Mouse (Mus musculus) stomach, embryonic 15.5 days (tissue): ENCODE measurements at regions not wholly inside any gene's neighbourhood (a gene's known extent, or its start where the extent isn't known, plus 50 kb on each side); places are given as distances from the start of the nearest gene placed in this dataset.

ENCODE experiments used
- ATAC-seq: fragments of 200-750 bp; cut with Nextera tagmentation; 2 replicates; pipeline ENCODE4 v1.8.0; 2017; ENCODE audit warnings: low read depth, moderate number of reproducible peaks, moderate TSS enrichment; ENCODE audit not compliant: insufficient read depth, low FRiP score
- H3K27ac ChIP-seq: fragments of 300-500 bp; sonication (generic); 2 replicates; pipeline ENCODE4 v1.5.1; 2015; ENCODE audit warnings: mild to moderate bottlenecking, inconsistent platforms
- H3K27me3 ChIP-seq: fragments of 300-500 bp; sonication (generic); replicated peaks from 2 replicates; pipeline ENCODE4 v1.6.1; 2015; ENCODE audit warnings: inconsistent platforms
- H3K36me3 ChIP-seq: fragments of 300-500 bp; sonication (generic); 2 replicates; pipeline ENCODE4 v1.6.1; 2015; ENCODE audit warnings: inconsistent platforms
- H3K4me1 ChIP-seq: fragments of 300-500 bp; sonication (generic); 2 replicates; pipeline ENCODE4 v1.6.1; 2015; ENCODE audit warnings: inconsistent platforms
- H3K4me2 ChIP-seq: fragments of 300-500 bp; sonication (generic); 2 replicates; pipeline ENCODE4 v1.6.1; 2015; ENCODE audit warnings: mild to moderate bottlenecking, inconsistent platforms
- H3K4me3 ChIP-seq: fragments of 300-500 bp; sonication (generic); replicated peaks from 2 replicates; pipeline ENCODE4 v1.5.1; 2015; ENCODE audit warnings: inconsistent platforms
- H3K9ac ChIP-seq: fragments of 300-500 bp; sonication (generic); 2 replicates; pipeline ENCODE4 v1.6.1; 2015; ENCODE audit warnings: inconsistent platforms
- H3K9me3 ChIP-seq: fragments of 300-500 bp; sonication (generic); 2 replicates; pipeline ENCODE4 v1.6.1; 2016; ENCODE audit warnings: inconsistent platforms
- WGBS: fragments of 180-500 bp; shearing (Covaris S2); methylation state at CpG from one replicate; pipeline ENCODE4 v1.1.7; 2015; 5-methylcytosine and 5-hydroxymethylcytosine counted together

DNA sequence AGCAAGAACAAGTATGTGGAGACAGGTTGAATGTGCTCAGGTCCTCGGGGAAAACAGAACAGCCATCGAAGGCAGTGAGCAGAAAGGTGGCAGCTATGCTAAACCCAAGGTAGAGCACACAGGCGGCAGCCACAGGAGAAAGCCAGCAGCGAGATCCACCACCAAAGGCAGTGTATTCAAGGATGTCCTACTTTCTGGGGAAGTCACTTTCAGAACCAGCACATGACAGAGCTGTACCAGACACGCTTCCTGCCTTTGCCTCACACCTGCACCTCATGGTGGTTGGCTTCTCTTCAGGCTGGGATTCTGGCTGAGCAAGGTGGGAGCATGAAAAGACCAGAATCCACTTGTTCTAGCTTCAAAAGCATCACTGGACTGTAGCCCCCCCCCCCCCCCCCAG lies 168.0 kb downstream of the Cdh26 start:
- 93% methylated on average over 5 of the region's 5 CpGs for WGBS
- Histone ChIP-seq H3K27ac (no peak overlapping the region), H3K27me3 (no peaks in the 10 kb centered on the region), H3K9ac (no peak overlapping the region), H3K9me3 (no peaks in the 10 kb centered on the region), H3K36me3 (no peaks in the 10 kb centered on the region), H3K4me3 (no peak overlapping the region), H3K4me2 (no peak overlapping the region), H3K4me1 (peaks cover 7% of the 10 kb centered on the region; the same call in 1 of the 2 replicates)
- ATAC-seq, result no peak

GRCm38 (mm10) chr2:178598836-178599235 lies 168.5 kb downstream of the Cdh26 start:
- Histone ChIP-seq H3K9ac (no peak overlapping the region), H3K9me3 (no peaks in the 10 kb centered on the region), H3K27ac (no peak overlapping the region), H3K36me3 (no peaks in the 10 kb centered on the region), H3K4me2 (no peak overlapping the region), H3K27me3 (no peaks in the 10 kb centered on the region), H3K4me3 (no peak overlapping the region), H3K4me1 (peaks cover 7% of the 10 kb centered on the region; the same call in 1 of the 2 replicates)
- 96% methylated on average over 3 of the region's 3 CpGs for WGBS
- ATAC-seq, result no peak

- WGBS, result 71% methylated on average over 2 of the region's 2 CpGs
- Histone ChIP-seq H3K9ac (no peak overlapping the region), H3K36me3 (no peaks in the 10 kb centered on the region), H3K27ac (no peak overlapping the region), H3K9me3 (no peaks in the 10 kb centered on the region), H3K27me3 (no peaks in the 10 kb centered on the region), H3K4me3 (no peak overlapping the region), H3K4me2 (no peak overlapping the region), H3K4me1 (peaks cover 9% of the 10 kb centered on the region)
- no peak for ATAC-seq
Measured at GRCm38 (mm10) chr2:178603443-178603842, 173.1 kb downstream of the Cdh26 start.

DNA sequence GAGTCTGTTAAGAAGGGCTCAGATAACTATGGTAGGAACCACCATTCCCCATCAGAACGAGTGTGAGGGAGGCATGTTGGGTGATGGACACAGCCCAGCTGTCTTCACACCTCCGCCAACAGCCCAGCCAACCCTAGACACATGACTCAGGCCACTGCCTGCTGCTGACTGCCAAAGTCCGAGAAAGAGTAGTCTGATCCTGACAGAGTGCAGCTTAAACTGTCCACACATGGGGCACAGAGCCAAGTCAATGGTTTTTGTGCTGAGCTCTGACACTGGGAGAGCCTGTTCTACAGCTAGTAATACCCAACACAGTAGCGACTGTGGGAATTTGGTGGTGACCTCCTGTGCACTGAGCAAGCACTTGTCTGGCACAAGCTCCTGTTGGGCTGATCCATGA lies 176.4 kb downstream of the Cdh26 start:
- no peaks in the 10 kb centered on the region; the same call in 1 of the 2 replicates for H3K27me3 ChIP-seq
- peak; percentile 84 for ATAC-seq
- WGBS, result 26% methylated on average over 4 of the region's 4 CpGs

DNA sequence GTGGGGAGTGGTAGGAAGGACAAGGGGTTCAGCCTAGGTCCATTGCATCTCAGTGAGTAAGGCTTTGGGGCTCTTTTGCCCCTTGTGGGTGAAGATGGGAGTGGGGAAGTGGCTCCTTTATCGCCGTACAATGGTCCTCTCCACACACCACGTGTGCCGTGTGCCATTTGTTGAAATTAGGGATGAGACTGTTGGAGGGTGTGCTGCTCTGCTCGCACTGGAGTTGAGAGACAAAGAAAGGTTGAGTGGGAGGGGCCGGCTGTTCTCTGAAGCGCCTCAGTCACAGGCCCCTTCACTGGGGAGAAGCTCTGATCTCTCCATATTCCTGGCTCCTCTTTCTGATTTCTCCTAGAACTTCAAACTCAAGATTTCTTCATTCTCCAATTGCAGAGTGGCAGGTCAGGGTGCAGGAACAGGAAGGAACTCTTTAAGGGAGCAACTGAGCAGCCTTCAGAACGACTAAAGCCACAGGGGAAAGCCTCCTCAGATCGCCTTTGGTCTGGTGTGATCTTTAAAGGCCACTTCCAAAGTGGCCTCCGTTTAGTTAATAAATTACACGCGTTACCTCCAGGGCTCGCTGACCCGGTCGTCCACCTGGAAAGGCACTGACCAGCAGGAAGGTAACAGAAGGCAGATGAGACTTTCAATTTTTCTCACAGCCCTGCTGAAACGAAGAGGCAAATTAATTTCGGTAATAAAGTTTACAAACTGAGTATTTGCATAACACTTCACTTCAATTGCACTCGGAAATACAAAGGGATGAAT lies 180.1 kb downstream of the Cdh26 start:
- no peaks in the 10 kb centered on the region for H3K9me3 ChIP-seq
- H3K27me3 ChIP-seq, result no peaks in the 10 kb centered on the region; the same call in 1 of the 2 replicates
- peaks cover 9% of the 10 kb centered on the region for H3K4me1 ChIP-seq
- no peak overlapping the region for H3K9ac ChIP-seq
- no peak overlapping the region for H3K4me2 ChIP-seq
- no peak overlapping the region for H3K4me3 ChIP-seq
- no peak overlapping the region for H3K27ac ChIP-seq
- no peak for ATAC-seq
- WGBS, result 50% methylated on average over 18 of the region's 18 CpGs
- H3K36me3 ChIP-seq, result no peaks in the 10 kb centered on the region

More for the DNA sequence above, 176.4 kb downstream of the Cdh26 start:
- no peak overlapping the region for H3K4me3 ChIP-seq
- H3K27ac ChIP-seq, result no peak overlapping the region
- no peaks in the 10 kb centered on the region for H3K9me3 ChIP-seq
- H3K36me3 ChIP-seq, result no peaks in the 10 kb centered on the region
- H3K4me1 ChIP-seq, result peaks cover 9% of the 10 kb centered on the region
- no peak overlapping the region for H3K9ac ChIP-seq
- no peak overlapping the region for H3K4me2 ChIP-seq

DNA sequence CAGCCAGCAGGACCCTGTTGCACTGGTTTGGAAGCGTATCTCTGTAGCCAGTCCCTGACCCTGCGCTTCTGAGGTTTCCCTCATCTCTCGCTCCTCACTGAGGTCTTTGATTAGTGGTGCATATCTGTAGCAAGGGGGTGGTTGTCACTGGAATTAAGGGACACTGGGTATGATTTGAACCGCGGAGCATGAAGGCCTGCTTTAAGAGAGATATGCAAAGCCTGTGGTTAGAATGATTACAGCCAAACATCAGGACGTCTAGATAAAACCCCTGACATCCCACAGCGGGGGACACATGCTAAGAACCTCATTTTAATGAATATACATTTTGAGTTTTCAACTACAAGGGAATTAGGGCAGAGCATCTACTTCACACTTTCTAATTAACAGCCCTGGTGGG lies 184.4 kb downstream of the Cdh26 start:
- Histone ChIP-seq H3K9ac (no peak overlapping the region), H3K27me3 (no peaks in the 10 kb centered on the region), H3K36me3 (no peaks in the 10 kb centered on the region), H3K4me2 (no peak overlapping the region), H3K4me1 (no peaks in the 10 kb centered on the region), H3K4me3 (no peak overlapping the region), H3K27ac (no peak overlapping the region), H3K9me3 (no peaks in the 10 kb centered on the region)
- ATAC-seq, result no peak
- WGBS, result 69% methylated on average over 7 of the region's 7 CpGs

- Histone ChIP-seq H3K27me3 (no peaks in the 10 kb centered on the region), H3K27ac (no peak overlapping the region), H3K4me3 (no peak overlapping the region), H3K9me3 (no peaks in the 10 kb centered on the region), H3K4me2 (no peak overlapping the region), H3K9ac (no peak overlapping the region), H3K36me3 (no peaks in the 10 kb centered on the region), H3K4me1 (peaks cover 3% of the 10 kb centered on the region; the same call in 1 of the 2 replicates)
- no peak for ATAC-seq
- WGBS, result 44% methylated on average over 3 of the region's 3 CpGs
Measured at GRCm38 (mm10) chr2:178622801-178623200, 192.5 kb downstream of the Cdh26 start.

- Histone ChIP-seq H3K9ac (no peak overlapping the region), H3K27ac (no peak overlapping the region), H3K4me3 (no peak overlapping the region), H3K4me1 (peaks cover 8% of the 10 kb centered on the region; the same call in 1 of the 2 replicates), H3K36me3 (no peaks in the 10 kb centered on the region), H3K4me2 (no peak overlapping the region), H3K9me3 (no peaks in the 10 kb centered on the region), H3K27me3 (no peaks in the 10 kb centered on the region)
- no peak for ATAC-seq
- WGBS, result 79% methylated on average over 3 of the region's 3 CpGs
Measured at GRCm38 (mm10) chr2:178624475-178624874, 194.1 kb downstream of the Cdh26 start.

DNA sequence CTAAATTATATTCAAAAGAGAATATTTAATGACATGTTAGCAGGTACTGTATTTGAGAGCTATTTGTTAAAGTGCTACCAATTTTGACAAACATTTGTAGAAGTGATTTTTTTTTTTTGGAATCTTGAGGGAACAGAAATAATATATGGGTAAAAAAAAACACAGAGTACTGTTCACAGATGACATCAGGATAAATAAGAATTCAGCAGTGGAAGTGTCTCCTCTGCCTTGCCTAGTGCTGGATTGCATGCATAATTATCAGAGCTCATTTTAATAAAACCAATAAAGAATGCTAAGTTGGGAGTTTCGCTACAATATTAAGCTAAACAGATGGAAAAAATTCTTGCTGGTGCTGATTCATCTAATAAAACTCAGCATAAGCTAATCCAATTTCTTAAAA lies 194.6 kb downstream of the Cdh26 start:
- Histone ChIP-seq H3K27ac (no peak overlapping the region), H3K9ac (no peak overlapping the region), H3K4me1 (peaks cover 8% of the 10 kb centered on the region; the same call in 1 of the 2 replicates), H3K4me2 (no peak overlapping the region), H3K4me3 (no peak overlapping the region), H3K9me3 (no peaks in the 10 kb centered on the region), H3K36me3 (no peaks in the 10 kb centered on the region), H3K27me3 (no peaks in the 10 kb centered on the region)
- no peak for ATAC-seq
- WGBS, result 96% methylated on average over 1 of the region's 1 CpGs

DNA sequence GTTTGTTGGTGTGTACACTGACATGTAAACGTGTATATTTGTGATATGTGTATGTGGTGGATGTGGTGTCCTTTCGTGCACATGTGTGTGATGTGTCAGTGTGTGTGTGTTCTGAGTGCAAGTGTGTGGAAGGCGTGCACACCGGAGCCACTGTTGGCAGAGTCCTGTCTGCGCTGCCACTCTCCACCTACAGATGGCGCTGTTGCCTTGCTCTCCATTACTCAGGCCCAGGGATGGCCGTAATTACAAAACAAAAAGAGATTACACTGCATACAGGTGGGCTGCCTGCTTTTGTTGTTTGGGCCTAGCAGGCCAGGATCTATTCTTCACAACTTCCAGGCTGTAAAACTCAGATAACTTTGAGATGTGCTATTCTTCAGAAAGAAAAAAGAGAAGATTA lies 199.4 kb downstream of the Cdh26 start:
- Histone ChIP-seq H3K9ac (no peak overlapping the region), H3K4me3 (no peak overlapping the region), H3K9me3 (no peaks in the 10 kb centered on the region), H3K36me3 (no peaks in the 10 kb centered on the region), H3K27me3 (no peaks in the 10 kb centered on the region), H3K27ac (no peak overlapping the region), H3K4me1 (peaks cover 28% of the 10 kb centered on the region), H3K4me2 (no peak overlapping the region)
- ATAC-seq, result no peak
- WGBS, result 24% methylated on average over 7 of the region's 7 CpGs

DNA sequence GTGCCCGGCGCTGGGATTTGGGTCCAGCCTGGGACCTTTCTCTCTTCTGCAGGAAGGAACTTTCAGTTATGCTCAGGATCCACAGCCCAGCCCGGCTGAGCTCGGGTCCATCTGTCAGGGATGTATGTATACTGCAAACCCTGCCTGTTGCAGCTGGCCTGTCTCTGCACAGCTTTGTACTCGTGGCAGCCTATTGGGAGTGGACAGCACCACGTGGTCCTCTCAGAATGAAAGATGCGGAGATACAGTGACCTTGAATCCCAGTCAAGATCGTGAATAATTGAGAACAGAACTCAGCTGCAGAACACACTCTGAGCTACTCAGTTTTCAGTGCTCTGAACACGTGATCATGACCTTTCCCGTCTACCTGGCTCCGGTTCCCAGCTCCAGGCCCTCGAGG lies 200.2 kb downstream of the Cdh26 start:
- ATAC-seq, result peak; percentile 69; the same call in 1 of the 2 replicates
- Histone ChIP-seq H3K9me3 (no peaks in the 10 kb centered on the region), H3K4me3 (no peak overlapping the region), H3K4me1 (peaks cover 34% of the 10 kb centered on the region), H3K27me3 (no peaks in the 10 kb centered on the region), H3K9ac (no peak overlapping the region), H3K36me3 (no peaks in the 10 kb centered on the region), H3K27ac (peak overlapping the region; percentile 62), H3K4me2 (no peak overlapping the region)
- WGBS, result 49% methylated on average over 12 of the region's 12 CpGs

DNA sequence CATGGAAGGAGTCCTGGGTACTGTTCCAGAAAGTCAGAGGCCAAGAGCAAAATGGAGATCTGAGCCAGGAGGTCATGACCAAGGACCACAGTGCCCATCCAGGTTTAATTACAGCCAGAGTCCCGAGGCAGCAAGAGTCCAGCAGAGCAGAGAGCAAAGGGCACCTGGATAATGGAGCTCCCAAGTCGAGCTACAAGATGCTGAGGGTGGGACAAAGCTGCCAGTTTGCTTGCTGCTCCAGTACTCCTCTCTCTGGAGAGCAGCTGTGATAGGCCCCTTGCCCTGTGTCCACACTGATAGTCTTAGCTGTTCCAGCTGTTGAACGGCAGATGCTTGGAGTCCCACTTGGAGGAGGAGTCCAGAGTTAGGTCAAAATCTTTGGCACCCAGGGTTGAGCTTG lies 201.0 kb downstream of the Cdh26 start:
- Histone ChIP-seq H3K27ac (peak overlapping the region; percentile 62), H3K36me3 (no peaks in the 10 kb centered on the region), H3K27me3 (no peaks in the 10 kb centered on the region), H3K4me3 (no peak overlapping the region), H3K4me1 (peaks cover 34% of the 10 kb centered on the region), H3K4me2 (no peak overlapping the region), H3K9me3 (no peaks in the 10 kb centered on the region), H3K9ac (no peak overlapping the region)
- ATAC-seq, result no peak
- whole genome bisulfite sequencing, result 41% methylated on average over 3 of the region's 3 CpGs
